Mouse (Mus musculus) spleen, postnatal 10 days (tissue): ENCODE data around the gene 1110032A03Rik.
A peak's percentile ranks its signal among the peaks of the same experiment; 100 is the strongest.

Experiments
- DNase-seq, 2 experiments: peaks; one replicate each; pipeline ENCODE4 v3.0.0; 2021 to 2022; ENCODE audit warnings: low spot score in 2 of 2

The 1110032A03Rik gene

DNA sequence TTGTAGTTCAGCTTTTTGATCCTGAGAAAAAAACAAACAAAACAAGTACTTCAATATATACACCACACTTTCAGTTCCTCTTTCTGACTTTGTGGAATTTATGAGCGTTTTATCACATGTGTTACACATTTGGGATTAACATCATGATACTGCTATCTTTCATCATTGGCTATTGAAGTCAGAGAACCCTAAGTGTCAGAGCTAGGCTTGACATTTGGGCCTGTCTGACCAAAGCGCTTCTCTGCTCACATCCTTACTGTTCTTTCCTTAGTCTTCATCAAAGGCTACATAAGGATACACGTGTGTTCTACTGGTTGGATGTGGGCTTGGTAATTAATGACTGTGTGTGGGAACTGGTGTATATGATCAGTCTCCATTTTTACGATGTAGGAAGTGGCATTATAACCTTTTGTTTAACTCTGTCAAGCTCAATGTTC lies 1.3 kb downstream of the 1110032A03Rik start:
- no peak for DNase-seq

DNA sequence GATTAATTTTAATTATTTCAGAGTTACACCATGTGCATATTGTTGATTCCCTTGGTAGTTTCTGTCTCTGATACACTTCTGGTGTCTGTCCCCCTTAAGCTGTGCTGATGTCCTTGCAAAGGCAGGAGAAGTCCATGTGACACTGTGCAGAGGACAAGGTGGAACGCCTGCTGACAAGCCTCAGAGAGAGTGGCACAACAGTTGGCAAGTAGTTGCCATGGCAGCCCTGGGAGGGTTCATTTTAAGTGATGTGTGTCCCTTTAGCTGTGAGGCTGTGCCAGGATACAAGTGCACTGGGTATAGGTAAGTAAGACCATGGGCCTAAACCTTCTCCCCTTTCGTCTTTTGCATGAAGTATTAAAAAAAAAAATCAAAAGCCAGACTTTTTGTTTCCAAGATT lies 5.3 kb downstream of the 1110032A03Rik start:
- no peak for DNase-seq

DNA sequence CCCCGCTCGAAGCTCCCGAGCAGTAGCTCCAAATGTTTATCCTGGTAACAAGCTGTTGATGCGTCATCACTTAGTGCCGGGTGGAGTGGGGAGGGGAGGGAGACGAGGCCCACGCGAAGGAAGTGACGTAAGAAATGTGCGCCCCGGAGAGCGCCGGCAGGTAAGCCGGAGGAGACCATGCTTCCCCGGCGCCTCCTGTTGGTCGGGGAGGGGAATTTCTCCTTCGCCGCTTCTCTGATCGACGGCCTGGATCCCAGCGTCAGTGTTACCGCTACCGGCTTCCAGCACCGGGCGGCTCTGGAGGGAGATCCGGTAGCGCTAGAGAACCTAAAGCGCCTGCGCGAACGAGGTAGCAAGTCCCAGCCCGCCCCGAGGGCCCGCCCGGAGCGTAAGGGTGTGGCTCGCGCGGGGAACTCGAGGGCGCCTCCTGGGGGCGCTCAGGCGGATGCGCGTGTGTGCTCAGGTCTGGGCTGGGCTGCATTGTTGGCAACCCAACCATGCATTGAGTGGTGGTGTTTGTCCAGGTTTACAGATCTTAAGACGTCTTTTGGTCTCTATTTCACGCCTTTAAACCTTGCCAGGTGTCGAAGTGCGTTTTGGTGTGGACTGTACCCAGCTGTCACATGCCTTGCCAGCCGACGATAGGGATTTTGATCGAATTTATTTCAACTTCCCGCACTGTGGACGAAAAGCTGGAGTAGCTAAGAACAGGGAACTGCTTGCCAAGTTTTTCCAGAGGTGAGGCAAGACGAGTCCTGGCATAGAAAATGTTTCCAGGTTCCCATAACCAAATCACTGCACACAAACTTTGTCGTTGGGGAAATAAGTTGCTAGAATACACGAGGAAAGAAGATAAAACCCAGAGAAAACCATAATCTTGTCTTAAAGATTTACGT lies 7.0 kb downstream of the 1110032A03Rik start, which contains the start of gene Fdxacb1:
Gene Fdxacb1 (plus strand): TSS at position 130 of the 896 bp plus-strand sequence.
- peak; percentile 98 to 99 for DNase-seq

DNA sequence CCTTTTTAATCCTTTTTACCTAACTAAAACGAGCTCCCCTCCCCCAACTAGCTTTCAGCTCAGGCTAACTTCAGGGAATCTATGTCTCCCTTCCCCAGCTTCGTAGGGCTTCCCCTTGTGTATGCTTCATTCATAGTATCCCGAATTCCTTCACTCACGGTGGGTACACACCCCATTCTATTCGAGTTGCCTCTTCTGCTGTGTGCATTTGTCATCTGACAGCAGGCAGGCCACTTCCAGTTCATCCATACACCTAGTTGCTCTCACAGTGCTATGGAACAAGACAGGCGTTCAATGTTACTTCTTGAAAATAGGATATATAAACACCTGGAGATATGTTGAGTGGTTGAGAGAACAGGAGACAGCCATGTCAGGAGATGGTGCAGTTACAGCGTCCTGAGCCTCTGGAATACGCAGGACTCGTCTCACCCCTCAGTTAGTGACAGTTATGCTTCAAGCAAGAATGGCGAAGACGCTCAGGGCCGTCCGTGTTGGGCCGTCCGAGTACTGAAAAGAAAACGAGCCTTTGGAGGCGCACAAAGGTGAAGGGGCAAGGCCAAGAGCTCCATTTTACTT lies 7.7 kb downstream of the 1110032A03Rik start:
- peak; percentile 24 to 31 for DNase-seq

DNA sequence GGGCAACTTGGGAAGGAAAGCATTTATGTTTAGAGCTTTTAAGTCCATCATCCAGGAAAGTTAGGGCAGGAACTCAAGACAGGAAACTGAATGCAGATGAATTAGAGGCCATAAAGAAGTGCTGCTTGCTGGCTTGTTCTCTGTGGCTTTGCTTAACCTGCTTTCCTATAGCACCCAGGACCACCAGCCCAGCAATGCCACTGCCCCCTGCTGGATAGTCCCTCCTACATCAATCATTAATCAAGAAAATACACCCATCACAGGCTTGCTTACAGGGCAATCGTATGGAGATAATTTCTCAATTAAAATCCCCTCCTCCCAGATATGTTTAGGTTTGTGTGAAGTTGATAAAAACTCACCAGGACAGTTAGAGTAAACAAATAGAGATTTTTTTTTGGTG lies 12.0 kb downstream of the 1110032A03Rik start:
- DNase-seq: peak in 1 of 2 experiments; percentile 46

DNA sequence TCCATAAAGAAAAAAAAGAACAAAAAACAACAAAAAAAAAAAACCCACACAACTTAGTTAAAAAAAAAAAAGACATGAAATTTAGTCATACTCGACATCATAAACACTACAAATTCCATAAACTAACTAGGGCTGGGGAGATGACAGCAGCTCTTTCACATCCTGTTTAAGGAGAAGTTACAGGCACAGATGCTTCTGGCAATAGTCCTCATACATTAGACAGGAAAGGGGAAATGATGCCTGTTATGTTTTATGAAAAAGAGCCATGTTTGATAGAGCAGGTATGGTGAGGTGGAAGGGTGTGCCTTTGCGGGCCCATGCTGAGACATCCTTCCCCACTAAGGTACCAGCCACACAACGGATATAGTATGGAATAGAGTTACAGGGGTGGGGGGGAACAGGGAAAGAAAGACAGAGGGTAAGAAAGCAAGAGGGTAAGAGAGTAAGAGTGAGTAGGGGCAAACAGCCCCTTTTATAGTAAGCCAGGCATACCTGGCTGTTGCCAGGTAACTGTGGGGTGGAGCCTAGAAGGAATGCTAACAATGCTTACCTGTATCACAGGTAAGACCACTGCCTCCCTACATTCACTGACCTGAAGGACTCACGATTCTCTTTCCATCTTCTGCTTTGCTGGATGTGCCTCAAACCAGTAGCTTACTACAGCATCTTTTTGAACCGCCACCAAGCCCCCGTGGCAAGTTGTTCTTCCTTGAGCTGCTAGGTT lies 13.6 kb downstream of the 1110032A03Rik start:
- DNase-seq: no peak

DNA sequence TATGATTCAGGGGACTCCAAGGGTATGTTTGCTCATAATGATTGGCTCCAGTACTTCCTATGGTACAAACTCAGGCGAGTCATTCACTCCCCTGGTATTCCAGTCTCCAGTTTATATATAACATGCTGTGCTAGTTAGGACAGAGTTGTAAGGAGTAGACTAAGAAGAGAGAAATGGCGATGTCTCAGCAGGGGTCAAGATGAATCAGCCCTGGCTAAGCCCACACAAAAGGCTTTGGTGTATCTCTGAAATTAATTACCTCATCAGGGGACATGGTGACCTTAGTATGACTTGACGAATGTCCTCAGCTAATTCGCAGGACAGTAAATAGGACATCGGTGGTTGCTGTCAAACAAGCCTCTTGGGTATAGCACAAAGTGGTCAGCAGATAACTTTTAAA lies 18.6 kb downstream of the 1110032A03Rik start:
- DNase-seq: no peak

DNA sequence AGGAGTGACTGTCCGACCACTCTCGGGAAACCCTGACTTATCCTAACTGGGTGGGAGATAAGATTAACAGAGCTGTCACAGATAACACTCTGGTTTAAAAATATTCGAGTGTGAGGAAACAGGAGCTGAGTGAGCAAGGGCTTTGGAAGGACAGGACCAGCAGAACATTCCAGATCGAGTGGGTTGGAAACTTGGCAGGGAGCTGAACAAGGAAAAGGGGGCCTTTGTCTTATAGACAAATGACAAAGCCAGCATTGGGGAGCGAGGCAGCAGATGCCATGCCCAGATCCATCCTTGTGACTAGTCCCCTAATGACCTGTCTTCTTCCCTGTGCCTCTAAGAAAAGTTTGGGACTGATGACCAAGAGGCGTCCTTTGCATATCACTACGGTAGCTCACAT lies 21.4 kb downstream of the 1110032A03Rik start:
- DNase-seq: no peak

DNA sequence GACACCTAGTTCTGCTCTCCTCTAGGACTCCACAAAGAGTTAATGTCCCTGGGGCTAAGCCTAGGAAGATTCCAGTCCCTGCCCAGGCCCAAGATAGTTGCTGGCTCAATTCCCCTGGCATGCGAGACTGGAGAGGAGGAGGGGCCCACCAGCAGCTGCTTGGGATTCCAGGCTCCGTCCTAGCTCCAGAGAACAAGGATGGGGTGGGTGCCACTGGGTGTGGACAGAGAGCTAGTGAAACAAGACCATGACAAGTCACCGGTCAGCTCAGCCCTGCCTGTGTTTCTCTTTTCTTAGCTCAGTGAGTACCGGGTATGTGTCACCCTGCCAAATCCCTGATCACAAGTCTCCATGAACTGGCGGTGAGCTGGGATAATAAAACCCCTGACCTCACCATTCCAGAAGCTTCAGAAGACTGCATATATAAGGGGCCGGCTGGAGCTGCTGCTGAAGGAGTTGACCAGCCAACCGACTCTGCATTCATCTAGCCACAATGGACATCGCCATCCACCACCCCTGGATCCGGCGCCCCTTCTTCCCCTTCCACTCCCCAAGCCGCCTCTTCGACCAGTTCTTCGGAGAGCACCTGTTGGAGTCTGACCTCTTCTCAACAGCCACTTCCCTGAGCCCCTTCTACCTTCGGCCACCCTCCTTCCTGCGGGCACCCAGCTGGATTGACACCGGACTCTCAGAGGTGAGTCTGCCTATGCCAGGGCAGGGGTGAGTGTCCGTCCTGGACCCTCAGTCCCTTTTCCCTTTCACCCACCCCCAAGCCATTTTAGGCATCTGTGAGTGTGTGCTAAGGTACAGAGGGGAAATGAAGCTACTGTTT lies 22.3 kb downstream of the 1110032A03Rik start:
- no peak for DNase-seq

DNA sequence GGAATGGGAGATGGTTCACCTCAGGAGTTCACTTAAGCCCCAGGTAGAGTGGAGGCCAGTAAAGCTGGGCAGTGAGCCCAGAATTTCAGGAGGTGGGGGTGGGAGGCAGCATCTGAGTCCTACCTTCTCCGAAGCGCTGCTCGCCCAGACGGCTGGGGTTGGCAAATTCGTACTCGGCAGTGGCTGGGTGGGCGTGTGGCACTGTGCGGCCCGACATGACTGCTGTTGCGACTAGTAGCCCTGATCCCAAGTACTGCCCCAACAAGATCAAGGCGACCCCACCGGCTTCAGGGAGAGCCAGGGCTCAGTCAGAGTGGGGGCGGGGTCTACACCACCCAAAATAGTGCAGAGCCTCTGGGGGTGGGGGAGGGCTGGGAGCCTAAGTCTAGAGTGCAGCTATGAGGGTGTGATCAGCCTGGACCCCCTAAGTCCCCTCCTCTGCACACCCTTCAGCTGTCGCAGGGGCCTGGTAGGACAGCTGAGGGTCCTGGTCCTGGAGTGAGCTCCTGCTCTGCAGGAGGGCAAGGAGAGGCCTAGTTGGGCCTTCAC lies 23.2 kb downstream of the 1110032A03Rik start, which contains the start of gene Hspb2:
Gene Hspb2 (minus strand): TSS at position 301 of the 549 bp plus-strand sequence.
- DNase-seq: no peak

DNA sequence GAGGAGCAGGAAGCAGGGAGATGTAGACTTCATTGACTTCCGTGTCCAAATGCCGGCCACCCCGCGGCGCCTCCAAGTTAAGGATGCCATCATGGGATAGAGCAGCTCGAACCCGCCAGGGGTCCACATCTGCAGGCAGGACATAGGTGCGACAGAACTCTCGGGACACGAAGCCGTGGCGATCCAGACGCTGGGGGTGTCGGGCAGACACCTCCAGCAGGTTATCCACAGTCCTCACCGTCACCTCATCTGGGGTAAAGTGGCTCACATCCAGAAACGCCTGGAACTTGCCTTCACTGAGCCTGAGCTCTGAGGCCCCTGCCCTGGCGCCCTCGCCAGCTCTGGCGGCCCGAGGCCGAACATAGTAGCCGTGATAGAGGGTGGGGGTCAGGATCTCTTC lies 24.0 kb downstream of the 1110032A03Rik start, which contains the start of gene Cryab:
Gene Cryab (plus strand): TSS at position 3 of the 400 bp plus-strand sequence.
- DNase-seq: no peak

DNA sequence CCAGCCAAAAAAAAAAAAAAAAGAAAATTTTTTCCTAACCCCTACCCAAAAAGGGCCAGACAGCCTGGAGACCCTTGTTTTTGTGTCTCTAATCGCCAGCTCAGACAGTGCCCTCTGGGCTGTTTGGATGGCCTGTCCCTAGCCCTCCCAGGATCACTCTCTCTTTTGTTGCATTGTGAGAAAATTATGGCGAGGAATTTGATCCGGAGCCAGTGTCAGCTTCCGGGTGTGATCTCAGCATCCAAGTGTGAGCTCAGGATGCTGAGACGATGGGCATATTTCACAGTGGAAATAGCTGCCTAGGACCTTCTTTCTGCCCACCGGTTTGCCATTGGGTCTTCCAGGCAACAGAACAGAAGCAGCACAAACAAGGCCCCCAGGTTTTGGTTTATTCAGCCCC lies 24.6 kb downstream of the 1110032A03Rik start:
- no peak for DNase-seq

DNA sequence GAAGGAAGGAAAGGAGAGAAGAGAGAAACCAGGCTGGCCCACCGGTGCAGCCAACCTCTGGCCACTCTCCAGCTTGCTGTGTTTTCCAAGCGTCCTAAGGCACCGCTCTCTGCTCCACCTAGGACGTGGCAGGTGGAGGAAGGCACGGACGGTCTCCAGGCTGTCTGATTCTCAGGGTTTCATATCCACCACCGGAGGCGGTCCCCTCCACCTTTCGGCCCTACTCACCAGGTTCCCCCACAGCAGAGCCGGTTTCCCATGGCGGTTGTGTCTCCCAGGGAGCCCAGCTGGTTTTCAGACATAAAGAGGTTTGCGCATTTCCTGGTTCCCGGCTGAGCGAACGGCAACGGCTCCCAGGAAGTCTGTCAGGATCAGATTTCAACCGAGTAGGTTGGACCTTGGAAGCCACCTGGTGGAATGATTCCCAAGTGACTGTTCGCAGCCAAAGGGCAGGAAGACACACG lies 29.1 kb downstream of the 1110032A03Rik start, which contains the start of gene 2310030G06Rik:
Gene 2310030G06Rik (minus strand): TSS at position 323 of the 464 bp plus-strand sequence.
- no peak for DNase-seq

DNA sequence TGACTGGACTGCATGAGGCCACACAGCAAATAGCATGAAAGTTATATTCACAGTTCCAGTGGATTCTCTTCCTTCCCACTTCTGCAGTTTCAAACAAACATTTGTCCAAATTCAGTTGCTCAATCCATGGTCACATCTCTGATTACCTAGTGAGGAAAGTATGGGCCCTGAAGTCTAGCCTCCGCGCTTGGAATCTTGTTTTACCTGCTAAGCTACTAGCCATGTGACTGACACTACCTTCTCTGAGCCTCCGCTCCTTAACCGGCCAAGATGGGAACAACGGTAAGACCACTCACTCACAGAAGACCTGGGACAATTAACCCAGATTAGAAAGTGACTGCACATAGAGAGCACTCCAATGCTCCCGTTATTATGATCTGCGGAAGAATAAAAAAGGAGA lies 29.5 kb downstream of the 1110032A03Rik start:
- no peak for DNase-seq

DNA sequence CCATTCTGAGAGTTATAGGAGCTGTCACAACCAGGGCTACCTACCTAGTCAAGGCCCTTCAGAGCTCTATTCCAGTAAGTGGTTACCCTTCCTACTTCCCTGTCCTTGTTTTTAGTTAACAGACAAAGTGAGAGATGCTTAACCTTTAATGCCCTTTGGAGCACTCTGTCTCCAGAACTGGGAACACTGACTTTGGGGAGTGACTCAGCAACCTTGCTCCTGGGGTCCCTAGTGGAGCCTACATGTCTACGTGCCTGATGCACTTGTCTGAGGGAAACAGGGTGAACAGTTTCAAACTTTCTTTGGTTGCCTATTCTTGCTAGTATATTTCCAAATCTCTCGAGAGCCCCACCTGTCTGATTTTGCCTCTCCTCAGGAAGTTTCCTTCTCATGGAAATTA lies 32.6 kb downstream of the 1110032A03Rik start:
- DNase-seq: no peak

DNA sequence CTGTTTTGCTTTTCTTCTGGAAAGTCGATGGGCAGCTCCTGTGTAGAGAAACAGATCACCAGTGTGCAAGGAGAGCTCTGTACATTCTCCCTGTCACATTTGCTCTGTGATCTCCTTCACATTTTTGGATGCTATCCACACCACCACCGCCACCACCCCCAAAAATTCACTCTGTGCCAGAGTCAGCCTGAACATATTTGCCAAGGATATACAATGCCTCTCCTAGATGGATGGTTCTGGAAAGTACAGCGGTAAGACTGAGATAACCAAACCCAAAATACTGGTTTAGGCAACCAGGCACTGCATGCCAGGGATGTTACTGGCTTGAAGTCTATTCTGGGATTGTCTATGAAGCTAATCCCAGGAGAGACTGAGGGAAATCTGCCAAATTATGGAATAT lies 33.1 kb downstream of the 1110032A03Rik start:
- DNase-seq: no peak

DNA sequence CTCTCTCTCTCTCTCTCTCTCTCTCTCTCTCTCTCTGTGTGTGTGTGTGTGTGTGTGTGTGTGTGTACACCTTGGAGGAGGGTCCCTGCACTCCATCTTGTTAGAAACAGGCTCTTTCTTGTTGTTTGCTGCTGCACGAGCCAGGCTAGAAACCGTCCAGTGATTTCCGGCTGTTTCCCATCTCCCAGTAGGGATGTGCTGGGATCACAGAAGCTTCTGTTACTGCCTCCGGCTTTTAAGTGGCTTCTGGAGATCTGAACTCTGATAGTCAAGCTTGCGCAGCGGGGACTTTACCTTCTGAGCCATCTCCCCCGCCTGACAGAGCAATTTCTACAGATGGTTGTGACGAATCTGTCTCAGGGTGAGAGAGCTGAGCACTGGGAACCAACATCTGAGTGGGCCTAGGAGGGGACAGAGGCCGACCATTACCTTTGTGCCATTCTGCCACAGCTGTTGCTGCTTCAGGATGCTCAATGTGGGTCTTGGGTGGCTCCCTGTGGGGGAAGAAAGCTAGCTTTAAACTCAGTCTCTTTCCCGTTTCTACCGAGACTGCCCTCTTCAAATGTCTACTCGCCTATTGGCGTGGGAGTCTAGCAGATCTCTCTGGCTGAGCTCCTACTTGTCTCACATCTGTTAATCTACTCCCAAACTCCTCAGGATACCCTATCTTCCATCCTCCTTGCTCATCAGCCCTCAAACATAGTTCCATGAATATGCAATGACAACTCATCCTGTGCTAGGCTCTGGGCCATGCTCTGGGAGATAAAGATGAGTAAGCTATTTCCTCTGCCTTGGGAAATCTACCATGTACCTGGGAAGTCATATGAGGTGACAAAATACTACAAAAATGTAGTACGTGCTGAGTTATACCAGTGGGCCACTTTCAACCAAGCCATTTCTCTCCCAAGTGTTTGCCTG lies 34.2 kb downstream of the 1110032A03Rik start:
- no peak for DNase-seq

DNA sequence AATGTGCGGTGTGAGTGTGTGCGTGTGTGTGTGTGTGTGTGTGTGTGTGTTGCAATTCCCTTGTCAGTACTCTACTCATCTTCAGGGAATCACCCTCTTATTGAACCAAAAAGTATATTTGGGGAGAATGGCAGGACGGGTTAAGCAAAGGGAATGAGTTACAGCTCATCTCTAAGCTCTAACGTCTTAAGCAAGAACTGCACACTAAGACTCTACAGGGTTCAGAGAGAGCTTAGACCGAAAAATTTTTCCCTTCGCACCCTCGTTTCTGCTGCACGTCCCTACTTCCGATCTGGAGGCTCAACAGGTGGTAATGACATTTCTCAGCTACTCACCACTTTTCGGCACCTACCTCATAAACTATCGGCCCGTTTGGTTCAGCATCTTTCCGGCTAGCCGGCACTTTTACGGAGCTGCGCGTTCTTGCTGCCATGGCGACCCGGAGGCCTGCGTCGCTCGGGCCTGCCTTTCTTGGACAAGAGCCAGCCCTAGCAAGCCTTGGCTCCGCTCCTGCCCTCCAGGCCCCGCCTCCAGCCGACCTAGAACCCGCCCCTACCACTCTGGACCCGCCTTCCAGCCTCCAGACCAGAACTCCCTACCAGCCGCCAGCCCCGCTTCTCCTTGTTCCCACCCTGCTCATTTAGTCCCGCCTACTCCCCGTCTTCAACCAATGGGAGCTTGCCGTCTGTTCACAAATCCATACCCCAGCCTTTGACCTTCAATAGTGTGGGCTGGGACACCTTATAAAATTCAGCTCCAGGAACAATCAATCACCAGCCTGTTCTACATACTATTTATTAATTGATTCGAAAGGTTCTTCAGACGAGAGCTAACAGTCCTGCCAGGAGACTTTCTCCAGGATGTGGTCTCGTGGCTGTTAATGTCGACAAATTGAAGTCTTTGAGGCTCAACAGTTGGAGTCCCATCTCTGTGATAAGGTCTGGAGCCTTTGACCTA lies 36.1 kb downstream of the 1110032A03Rik start, which contains the start of gene Dixdc1:
Gene Dixdc1 (minus strand): TSS at position 604 of the 957 bp plus-strand sequence.
- peak; percentile 67 to 89 for DNase-seq
